Comparison of ENCODE assay signal across 20 mouse cellular contexts in the genomic region with DNA sequence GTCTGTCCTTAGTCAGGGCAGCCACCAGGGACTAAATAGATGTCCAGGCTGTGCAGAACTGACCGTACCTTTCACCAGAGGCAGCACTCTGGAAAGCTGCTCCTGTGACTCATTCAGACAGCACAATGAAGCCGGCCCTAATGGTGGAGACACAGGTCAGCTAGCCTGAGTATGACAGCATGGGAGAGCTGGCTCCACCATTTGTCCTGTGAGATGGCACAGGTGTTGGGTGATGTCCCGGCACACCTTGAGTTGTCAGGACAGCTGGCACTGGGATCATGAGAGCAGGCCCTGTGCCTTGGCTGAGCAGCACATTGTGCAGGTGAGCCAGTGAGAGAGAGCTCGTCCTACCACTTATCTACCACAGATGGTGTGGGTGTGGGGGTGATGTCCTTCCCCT. TPM values are rescaled to one million over a fixed set of nuclear protein-coding genes. Genes with fewer than 3 reads are reported as not detected.
A peak's percentile ranks its signal among the peaks of the same experiment; 100 is the strongest.
DNase-seq lines count a peak whose midpoint lies in the region; ATAC-seq and TF ChIP-seq lines count a peak whose summit lies in the region.
"Had no signal": no experiment of that assay in that cellular context is flagged by ENCODE, and none has a peak within 500 bp of the region (broad histone marks: within the 10 kb centered on the region; RNA-seq: fewer than 3 reads in every experiment).

No protein-coding gene starts in this region.

- WGBS in lung, embryonic 15.5 days = 71% methylated on average over 4 of the region's 4 CpGs
- WGBS in limb, embryonic 12.5 days = 80% methylated on average over 4 of the region's 4 CpGs
- 89% methylated on average over 4 of the region's 4 CpGs for WGBS in stomach, postnatal 0 days

- ATAC-seq in lung, embryonic 15.5 days (ENCODE audit: borderline replicate concordance, extremely low read depth, low FRiP score, low TSS enrichment) = 0 out of 2 replicates have a peak, but pooled peaks have one; percentile 27
- ATAC-seq in limb, embryonic 12.5 days (ENCODE audit: insufficient number of reproducible peaks, insufficient read depth, low FRiP score, low TSS enrichment, low read depth) = peak; percentile 20; the same call in 1 of the 2 replicates
- ATAC-seq in stomach, postnatal 0 days (ENCODE audit: low FRiP score, low TSS enrichment) = 0 out of 2 replicates have a peak, but pooled peaks have one; percentile 15
- ATAC-seq: intestine, embryonic 15.5 days had no signal

- peak; percentile 67 for DNase-seq in heart, adult 11 months
- no peak for DNase-seq in heart, adult 18-20 months
- no peak for DNase-seq in lung, postnatal 14 days
- no peak for DNase-seq in stomach, postnatal 0 days (ENCODE audit: low spot score)
- DNase-seq in cerebellum, adult 11 months = no peak
- DNase-seq: adrenal gland, adult 2 months; adrenal gland, postnatal 25 days; cerebellum, adult 2 months had no signal

- H3K9me3 ChIP-seq in lung, embryonic 15.5 days = no peaks in the 10 kb centered on the region
- H3K9me3 ChIP-seq in limb, embryonic 12.5 days = no peaks in the 10 kb centered on the region
- H3K9me3 ChIP-seq in stomach, postnatal 0 days (ENCODE audit: control insufficient read depth, low read length) = no peaks in the 10 kb centered on the region
- H3K9me3 ChIP-seq: embryonic facial prominence, embryonic 10.5 days; forebrain, embryonic 10.5 days; heart, embryonic 12.5 days; hindbrain, embryonic 12.5 days; intestine, embryonic 15.5 days had no signal

- no peaks in the 10 kb centered on the region for H3K36me3 ChIP-seq in lung, embryonic 15.5 days
- no peaks in the 10 kb centered on the region for H3K36me3 ChIP-seq in limb, embryonic 12.5 days
- no peaks in the 10 kb centered on the region for H3K36me3 ChIP-seq in stomach, postnatal 0 days (ENCODE audit: control insufficient read depth, insufficient read depth, low read length)
- H3K36me3 ChIP-seq: embryonic facial prominence, embryonic 10.5 days; forebrain, embryonic 10.5 days; heart, embryonic 12.5 days; hindbrain, embryonic 12.5 days; intestine, embryonic 15.5 days had no signal

- no peak overlapping the region for H3K9ac ChIP-seq in lung, embryonic 15.5 days
- H3K9ac ChIP-seq in limb, embryonic 12.5 days (replicated peaks) = no peak overlapping the region
- H3K9ac ChIP-seq in stomach, postnatal 0 days (ENCODE audit: low read length) = no peak overlapping the region
- H3K9ac ChIP-seq: heart, embryonic 12.5 days; hindbrain, embryonic 12.5 days; intestine, embryonic 15.5 days had no signal

- H3K27me3 ChIP-seq in lung, embryonic 15.5 days = no peaks in the 10 kb centered on the region
- no peaks in the 10 kb centered on the region for H3K27me3 ChIP-seq in limb, embryonic 12.5 days
- no peaks in the 10 kb centered on the region for H3K27me3 ChIP-seq in stomach, postnatal 0 days (ENCODE audit: control insufficient read depth, insufficient read depth, low read length)
- H3K27me3 ChIP-seq: heart, embryonic 12.5 days; hindbrain, embryonic 12.5 days; intestine, embryonic 15.5 days had no signal

- H3K4me2 ChIP-seq in lung, embryonic 15.5 days = no peak overlapping the region
- H3K4me2 ChIP-seq in limb, embryonic 12.5 days = no peak overlapping the region
- H3K4me2 ChIP-seq in stomach, postnatal 0 days (replicated peaks; ENCODE audit: low read depth) = no peak overlapping the region
- H3K4me2 ChIP-seq: heart, embryonic 12.5 days; hindbrain, embryonic 12.5 days; intestine, embryonic 15.5 days had no signal

- TF ChIP-seq EP300 in stomach, postnatal 0 days (optimal IDR thresholded peaks at IDR 0.05) = no peak

- no peak overlapping the region for H3K4me3 ChIP-seq in lung, embryonic 15.5 days
- no peak overlapping the region for H3K4me3 ChIP-seq in limb, embryonic 12.5 days (replicated peaks)
- no peak overlapping the region for H3K4me3 ChIP-seq in stomach, postnatal 0 days (ENCODE audit: low read depth, low read length)
- H3K4me3 ChIP-seq: embryonic facial prominence, embryonic 10.5 days; erythroblast, embryonic 14.5 days; forebrain, embryonic 10.5 days; heart, embryonic 12.5 days; hindbrain, embryonic 12.5 days; intestine, embryonic 15.5 days had no signal

- no peak overlapping the region for H3K27ac ChIP-seq in lung, embryonic 15.5 days
- H3K27ac ChIP-seq in limb, embryonic 12.5 days = no peak overlapping the region
- H3K27ac ChIP-seq in stomach, postnatal 0 days (replicated peaks) = no peak overlapping the region
- H3K27ac ChIP-seq: embryonic facial prominence, embryonic 10.5 days; forebrain, embryonic 10.5 days; hindbrain, embryonic 12.5 days; intestine, embryonic 15.5 days had no signal

- H3K4me1 ChIP-seq in lung, embryonic 15.5 days = no peaks in the 10 kb centered on the region
- H3K4me1 ChIP-seq in limb, embryonic 12.5 days (replicated peaks) = no peaks in the 10 kb centered on the region
- no peaks in the 10 kb centered on the region for H3K4me1 ChIP-seq in stomach, postnatal 0 days (replicated peaks; ENCODE audit: control insufficient read depth, insufficient read depth)
- H3K4me1 ChIP-seq: embryonic facial prominence, embryonic 10.5 days; hindbrain, embryonic 12.5 days; intestine, embryonic 15.5 days had no signal

- no peak for TF ChIP-seq CTCF in stomach, postnatal 0 days (IDR thresholded peaks at IDR 0.05; ENCODE audit: low read depth)

RNA-seq across cellular contexts. Expression of a gene that starts 16.6 kb away (rescaled TPM):
- not detected for total RNA-seq in heart, adult 18-20 months (2021)
- polyA plus RNA-seq in lung, embryonic 15.5 days (2015; fragmentation: Nextera tagmentation; extraction: Ambion mirVana) = 0.98 and 1.1 TPM in 2 replicates
- 0.78 and 0.83 TPM in 2 replicates for polyA plus RNA-seq in limb, embryonic 12.5 days (2016; fragmentation: Nextera tagmentation; extraction: Ambion mirVana)
- 7.1 and 7.9 TPM in 2 replicates for polyA plus RNA-seq in stomach, postnatal 0 days (2015; fragmentation: Nextera tagmentation; extraction: Ambion mirVana)
- total RNA-seq: adrenal gland, adult 2 months; adrenal gland, postnatal 25 days; gastrocnemius, adult 8-10 months; gastrocnemius, postnatal 4 days; heart, adult 8-10 months; heart, postnatal 25 days had no signal
- polyA plus RNA-seq: adrenal gland, adult 2 months; cerebellum, adult 2 months; erythroblast, embryonic 14.5 days had no signal
